ENCODE assay signal across 24 mouse cellular contexts in the genomic region with DNA sequence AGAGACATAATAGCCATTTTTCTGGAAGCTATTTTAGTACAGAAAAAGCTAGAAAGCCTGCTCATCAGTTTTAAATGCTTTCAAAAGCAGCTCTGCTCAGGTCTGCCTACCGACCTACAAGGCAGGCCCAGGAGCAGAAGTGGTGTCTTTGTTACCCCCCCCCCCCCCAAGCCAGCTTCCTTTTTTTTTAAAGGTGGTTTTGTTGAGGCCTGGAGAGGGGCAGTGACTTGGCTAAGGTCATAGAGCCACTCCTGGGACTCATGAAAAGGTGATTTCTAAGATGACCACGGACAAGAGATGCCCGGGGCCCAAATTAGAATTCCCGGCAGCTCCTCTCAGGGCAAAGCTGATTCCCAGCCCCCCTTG. TPM values are rescaled to one million over a fixed set of nuclear protein-coding genes. Genes with fewer than 3 reads are reported as not detected.
A peak's percentile ranks its signal among the peaks of the same experiment; 100 is the strongest.
DNase-seq lines count a peak whose midpoint lies in the region; ATAC-seq and TF ChIP-seq lines count a peak whose summit lies in the region.
"Had no signal": no experiment of that assay in that cellular context is flagged by ENCODE, and none has a peak within 500 bp of the region (broad histone marks: within the 10 kb centered on the region; RNA-seq: fewer than 3 reads in every experiment).

No protein-coding gene starts in this region.

- DNase-seq in midbrain, embryonic 10.5 days (ENCODE audit: low spot score), result no peak
- DNase-seq in layer of hippocampus, postnatal 14 days (ENCODE audit: low spot score in 2 of 2), result no peak
- DNase-seq: adrenal gland, adult 8-10 months; adrenal gland, postnatal 14 days; adrenal gland, postnatal 36 days; cerebellum, adult 11-12 months; cerebellum, adult 2 months; cerebellum, adult 9-10 months; cerebellum, postnatal 10 days; cerebellum, postnatal 25 days; embryo, embryonic 11 days had no signal

- no peak overlapping the region for H3K4me2 ChIP-seq in midbrain, embryonic 16.5 days (ENCODE audit: low read length)
- H3K4me2 ChIP-seq in intestine, postnatal 0 days (replicated peaks; ENCODE audit: low read depth), result no peak overlapping the region
- H3K4me2 ChIP-seq: embryonic facial prominence, embryonic 13.5 days; embryonic facial prominence, embryonic 15.5 days; forebrain, embryonic 12.5 days had no signal

- no peaks in the 10 kb centered on the region for H3K36me3 ChIP-seq in midbrain, embryonic 16.5 days (ENCODE audit: control insufficient read depth, insufficient read depth, low read length)
- peaks cover 57% of the 10 kb centered on the region for H3K36me3 ChIP-seq in midbrain, embryonic 10.5 days
- no peaks in the 10 kb centered on the region for H3K36me3 ChIP-seq in intestine, postnatal 0 days (ENCODE audit: control insufficient read depth, insufficient read depth)
- H3K36me3 ChIP-seq: embryonic facial prominence, embryonic 13.5 days; embryonic facial prominence, embryonic 15.5 days; forebrain, embryonic 12.5 days had no signal

- no peak overlapping the region for H3K9ac ChIP-seq in midbrain, embryonic 16.5 days (ENCODE audit: low read depth, low read length)
- no peak overlapping the region for H3K9ac ChIP-seq in intestine, postnatal 0 days (ENCODE audit: low read depth, low read length)
- H3K9ac ChIP-seq: embryonic facial prominence, embryonic 13.5 days; embryonic facial prominence, embryonic 15.5 days; forebrain, embryonic 12.5 days had no signal

- no peaks in the 10 kb centered on the region for H3K9me3 ChIP-seq in midbrain, embryonic 16.5 days (replicated peaks; ENCODE audit: control insufficient read depth, low read length, poor library complexity, severe bottlenecking)
- no peaks in the 10 kb centered on the region for H3K9me3 ChIP-seq in midbrain, embryonic 10.5 days (replicated peaks)
- H3K9me3 ChIP-seq in intestine, postnatal 0 days (ENCODE audit: control insufficient read depth), result no peaks in the 10 kb centered on the region
- H3K9me3 ChIP-seq: embryonic facial prominence, embryonic 13.5 days; embryonic facial prominence, embryonic 15.5 days; forebrain, embryonic 10.5 days; forebrain, embryonic 12.5 days had no signal

- ATAC-seq in midbrain, embryonic 16.5 days, result no peak
- ATAC-seq in common myeloid progenitor, adult 5-6 weeks (replicated peaks; ENCODE audit: low read depth, poor library complexity, severe bottlenecking), result peak; percentile 54
- peak; percentile 65 for ATAC-seq in granulocyte monocyte progenitor cell, adult 5-6 weeks (replicated peaks; ENCODE audit: poor library complexity, severe bottlenecking)
- ATAC-seq in megakaryocyte progenitor cell, adult 5-6 weeks (replicated peaks; ENCODE audit: poor library complexity), result peak; percentile 39; the same call in 1 of the 2 replicates
- ATAC-seq in intestine, postnatal 0 days, result no peak
- ATAC-seq: forebrain, embryonic 14.5 days; forebrain, embryonic 16.5 days had no signal

- H3K27ac ChIP-seq in midbrain, embryonic 16.5 days (ENCODE audit: low read length), result peak overlapping the region; percentile 64; the same call in 1 of the 2 replicates
- no peak overlapping the region for H3K27ac ChIP-seq in midbrain, embryonic 10.5 days (replicated peaks)
- no peak overlapping the region for H3K27ac ChIP-seq in intestine, postnatal 0 days (ENCODE audit: low read depth, low read length)
- H3K27ac ChIP-seq: embryonic facial prominence, embryonic 13.5 days; embryonic facial prominence, embryonic 15.5 days had no signal

- H3K4me3 ChIP-seq in midbrain, embryonic 16.5 days (ENCODE audit: low read depth, low read length), result no peak overlapping the region
- H3K4me3 ChIP-seq in midbrain, embryonic 10.5 days, result no peak overlapping the region
- no peak overlapping the region for H3K4me3 ChIP-seq in intestine, postnatal 0 days (ENCODE audit: low read depth, low read length)
- H3K4me3 ChIP-seq: embryonic facial prominence, embryonic 13.5 days; embryonic facial prominence, embryonic 15.5 days; erythroblast, embryonic 14.5 days; forebrain, embryonic 10.5 days; forebrain, embryonic 12.5 days had no signal

- WGBS in midbrain, embryonic 16.5 days, result 86% methylated on average over 4 of the region's 4 CpGs
- 89% methylated on average over 4 of the region's 4 CpGs for WGBS in midbrain, embryonic 10.5 days
- WGBS in intestine, postnatal 0 days, result 88% methylated on average over 4 of the region's 4 CpGs

- no peak for TF ChIP-seq CTCF in intestine, postnatal 0 days (IDR thresholded peaks at IDR 0.05; ENCODE audit: low read depth)

- H3K4me1 ChIP-seq in midbrain, embryonic 16.5 days (ENCODE audit: control insufficient read depth, insufficient read depth, low read length), result 0 out of 2 replicates have a peak, but pooled peaks cover 2% of the 10 kb centered on the region
- H3K4me1 ChIP-seq in midbrain, embryonic 10.5 days, result peaks cover 8% of the 10 kb centered on the region; the same call in 1 of the 2 replicates
- no peaks in the 10 kb centered on the region for H3K4me1 ChIP-seq in intestine, postnatal 0 days (replicated peaks; ENCODE audit: control insufficient read depth, insufficient read depth, low read length)
- H3K4me1 ChIP-seq: embryonic facial prominence, embryonic 15.5 days had no signal

- no peaks in the 10 kb centered on the region for H3K27me3 ChIP-seq in midbrain, embryonic 16.5 days (ENCODE audit: control insufficient read depth, insufficient read depth, low read depth, low read length)
- H3K27me3 ChIP-seq in midbrain, embryonic 10.5 days (ENCODE audit: low read depth, poor library complexity, severe bottlenecking), result no peaks in the 10 kb centered on the region
- no peaks in the 10 kb centered on the region for H3K27me3 ChIP-seq in intestine, postnatal 0 days (replicated peaks; ENCODE audit: control insufficient read depth, insufficient read depth, low read length)
- H3K27me3 ChIP-seq: embryonic facial prominence, embryonic 13.5 days; embryonic facial prominence, embryonic 15.5 days; forebrain, embryonic 12.5 days had no signal

RNA-seq across cellular contexts. Expression of a gene that starts 59.1 kb away (rescaled TPM):
- 54.5 and 55.3 TPM in 2 replicates for polyA plus RNA-seq in midbrain, embryonic 16.5 days (2015; fragmentation: Nextera tagmentation; extraction: Ambion mirVana)
- polyA plus RNA-seq in midbrain, embryonic 10.5 days (2016; fragmentation: Nextera tagmentation; extraction: Ambion mirVana), result 45.5 and 52.3 TPM in 2 replicates
- not detected in 2 replicates for total RNA-seq in common myeloid progenitor, adult 5-6 weeks (2017)
- not detected in 2 replicates for total RNA-seq in granulocyte monocyte progenitor cell, adult 5-6 weeks (2014; fragmentation: Nextera tagmentation)
- total RNA-seq in granulocyte monocyte progenitor cell, adult 5-6 weeks (2017), result not detected in 2 replicates
- 0.15 and 0.27 TPM in 2 replicates for total RNA-seq in megakaryocyte progenitor cell, adult 5-6 weeks (2015)
- 0.74 TPM in 1 of 2 replicates, not detected in the other for total RNA-seq in megakaryocyte progenitor cell, adult 5-6 weeks (2017)
- polyA plus RNA-seq in intestine, postnatal 0 days (2015; fragmentation: Nextera tagmentation; extraction: Ambion mirVana), result 2.0 and 3.3 TPM in 2 replicates
- total RNA-seq in layer of hippocampus, postnatal 14 days (2021), result 10 to 100 TPM; 19.1 to 21.1 TPM
- total RNA-seq: MEL had no signal

Comparison
In these comparisons a context has a peak if more than half of its experiments do, and no peak if none do; other contexts are left out.
1. ATAC-seq: peak in common myeloid progenitor, adult 5-6 weeks (single experiment), granulocyte monocyte progenitor cell, adult 5-6 weeks (single experiment) and megakaryocyte progenitor cell, adult 5-6 weeks (single experiment); none in midbrain, embryonic 16.5 days (single experiment) and intestine, postnatal 0 days (single experiment).
2. RNA of a gene that starts 59.1 kb away (total RNA-seq): 19.1 to 21.1 TPM in layer of hippocampus, postnatal 14 days; 0.15 to 0.74 TPM in megakaryocyte progenitor cell, adult 5-6 weeks, not detected in common myeloid progenitor, adult 5-6 weeks and not detected in granulocyte monocyte progenitor cell, adult 5-6 weeks; every median in the first group is over 10 times any median in the second.